Mouse (Mus musculus): ENCODE data around the gene Scnn1g. TPM values are rescaled to one million over a fixed set of nuclear protein-coding genes. Genes with fewer than 3 reads are reported as not detected.

Scnn1g gene
- polyA plus RNA-seq, 1 experiment from 2014 or later = 0.47 TPM

- H3K4me3 ChIP-seq = no peak overlapping the region
- H3K4me1 ChIP-seq = peaks cover 4% of the 10 kb centered on the region; the same call in 1 of the 2 replicates
- H3K9ac ChIP-seq = no peak overlapping the region
- H3K36me3 ChIP-seq = no peaks in the 10 kb centered on the region
- ATAC-seq (ENCODE audit: insufficient number of reproducible peaks, insufficient read depth, low FRiP score, low TSS enrichment) = no peak
- no peaks in the 10 kb centered on the region for H3K9me3 ChIP-seq
- H3K4me2 ChIP-seq (replicated peaks) = no peak overlapping the region
- H3K27me3 ChIP-seq = no peaks in the 10 kb centered on the region
- no peak overlapping the region for H3K27ac ChIP-seq
Measured at GRCm38 (mm10) chr7:121779409-121779808, 45.1 kb downstream of the Scnn1g start.

DNA sequence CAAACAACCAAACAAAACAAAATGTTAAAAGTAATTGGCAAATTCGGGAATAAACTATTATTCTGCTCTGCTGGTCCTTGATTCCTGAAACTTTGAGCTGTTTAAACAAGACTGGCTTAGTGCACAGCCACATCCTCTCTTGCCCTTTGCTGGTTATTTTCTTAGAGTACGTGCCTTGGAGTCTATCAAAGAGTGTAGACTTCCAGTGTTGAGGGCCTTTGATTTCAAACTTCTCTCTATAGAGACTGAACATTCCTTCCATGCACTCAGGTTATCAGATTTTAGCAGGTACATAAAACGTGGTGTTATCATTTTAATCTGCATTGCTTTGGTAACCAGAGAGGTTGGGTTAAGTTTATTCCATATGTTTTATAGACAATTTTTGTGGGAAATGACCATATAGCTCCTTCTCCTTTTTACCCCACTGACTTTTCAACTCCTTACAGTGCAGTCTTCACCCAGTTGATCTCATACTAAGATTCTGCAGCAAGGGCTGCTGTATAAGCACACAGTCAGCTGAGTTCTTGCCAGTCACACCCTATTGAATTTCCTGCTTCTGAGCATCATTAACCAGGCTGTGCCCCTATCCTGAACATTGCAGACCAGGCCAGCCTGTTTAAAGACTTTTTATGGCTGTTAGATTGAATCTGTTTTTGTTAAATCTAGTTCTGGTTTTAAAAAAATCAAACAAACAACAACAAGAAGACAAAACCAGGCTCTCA, 48.1 kb downstream of the Scnn1g start:
- no peaks in the 10 kb centered on the region for H3K36me3 ChIP-seq
- no peak overlapping the region for H3K27ac ChIP-seq
- H3K4me2 ChIP-seq (replicated peaks) = no peak overlapping the region
- no peaks in the 10 kb centered on the region for H3K4me1 ChIP-seq
- no peaks in the 10 kb centered on the region for H3K9me3 ChIP-seq
- H3K9ac ChIP-seq = no peak overlapping the region
- no peaks in the 10 kb centered on the region for H3K27me3 ChIP-seq
- no peak for ATAC-seq (ENCODE audit: insufficient number of reproducible peaks, insufficient read depth, low FRiP score, low TSS enrichment)
- WGBS = 61% methylated on average over 3 of the region's 3 CpGs
- H3K4me3 ChIP-seq = no peak overlapping the region

GRCm38 (mm10) chr7:121785651-121786228, 51.5 kb downstream of the Scnn1g start:
- Histone ChIP-seq H3K4me2 (replicated peaks) (no peak overlapping the region), H3K36me3 (no peaks in the 10 kb centered on the region), H3K9ac (no peak overlapping the region), H3K27ac (no peak overlapping the region), H3K9me3 (no peaks in the 10 kb centered on the region), H3K27me3 (no peaks in the 10 kb centered on the region), H3K4me3 (no peak overlapping the region), H3K4me1 (no peaks in the 10 kb centered on the region)
- WGBS = 60% methylated on average over 8 of the region's 8 CpGs
- ATAC-seq (ENCODE audit: insufficient number of reproducible peaks, insufficient read depth, low FRiP score, low TSS enrichment) = no peak

- no peak for ATAC-seq (ENCODE audit: insufficient number of reproducible peaks, insufficient read depth, low FRiP score, low TSS enrichment)
- Histone ChIP-seq H3K27ac (no peak overlapping the region), H3K36me3 (no peaks in the 10 kb centered on the region), H3K4me1 (no peaks in the 10 kb centered on the region), H3K4me2 (replicated peaks) (no peak overlapping the region), H3K9ac (no peak overlapping the region), H3K27me3 (no peaks in the 10 kb centered on the region), H3K4me3 (no peak overlapping the region), H3K9me3 (no peaks in the 10 kb centered on the region)
- 79% methylated on average over 9 of the region's 9 CpGs for WGBS
Measured at GRCm38 (mm10) chr7:121797781-121798180, 63.5 kb downstream of the Scnn1g start.

GRCm38 (mm10) chr7:121802471-121802870, 68.2 kb downstream of the Scnn1g start:
- no peak for ATAC-seq (ENCODE audit: insufficient number of reproducible peaks, insufficient read depth, low FRiP score, low TSS enrichment)
- 72% methylated on average over 2 of the region's 2 CpGs for WGBS
- H3K9me3 ChIP-seq = no peaks in the 10 kb centered on the region
- H3K27ac ChIP-seq = no peak overlapping the region
- H3K27me3 ChIP-seq = no peaks in the 10 kb centered on the region
- H3K4me2 ChIP-seq (replicated peaks) = no peak overlapping the region
- no peak overlapping the region for H3K9ac ChIP-seq
- H3K4me1 ChIP-seq = no peaks in the 10 kb centered on the region
- no peak overlapping the region for H3K4me3 ChIP-seq
- H3K36me3 ChIP-seq = no peaks in the 10 kb centered on the region

GRCm38 (mm10) chr7:121803011-121803410, 68.7 kb downstream of the Scnn1g start:
- H3K4me3 ChIP-seq = no peak overlapping the region
- no peaks in the 10 kb centered on the region for H3K36me3 ChIP-seq
- ATAC-seq (ENCODE audit: insufficient number of reproducible peaks, insufficient read depth, low FRiP score, low TSS enrichment) = no peak
- no peak overlapping the region for H3K4me2 ChIP-seq (replicated peaks)
- H3K27me3 ChIP-seq = no peaks in the 10 kb centered on the region
- H3K9ac ChIP-seq = no peak overlapping the region
- no peak overlapping the region for H3K27ac ChIP-seq
- no peaks in the 10 kb centered on the region for H3K4me1 ChIP-seq
- WGBS = 87% methylated on average over 4 of the region's 4 CpGs
- H3K9me3 ChIP-seq = no peaks in the 10 kb centered on the region

- no peak overlapping the region for H3K27ac ChIP-seq
- H3K9me3 ChIP-seq = no peaks in the 10 kb centered on the region
- no peaks in the 10 kb centered on the region for H3K4me1 ChIP-seq
- H3K36me3 ChIP-seq = no peaks in the 10 kb centered on the region
- no peak for ATAC-seq (ENCODE audit: insufficient number of reproducible peaks, insufficient read depth, low FRiP score, low TSS enrichment)
- H3K27me3 ChIP-seq = no peaks in the 10 kb centered on the region
- no peak overlapping the region for H3K4me3 ChIP-seq
- no peak overlapping the region for H3K4me2 ChIP-seq (replicated peaks)
- 84% methylated on average over 3 of the region's 3 CpGs for WGBS
- no peak overlapping the region for H3K9ac ChIP-seq
Measured at GRCm38 (mm10) chr7:121805811-121806496, 71.7 kb downstream of the Scnn1g start.

GRCm38 (mm10) chr7:121807726-121808580, 73.7 kb downstream of the Scnn1g start:
- H3K4me2 ChIP-seq (replicated peaks) = no peak overlapping the region
- 74% methylated on average over 15 of the region's 15 CpGs for WGBS
- no peaks in the 10 kb centered on the region for H3K27me3 ChIP-seq
- no peak overlapping the region for H3K27ac ChIP-seq
- H3K36me3 ChIP-seq = no peaks in the 10 kb centered on the region
- H3K4me3 ChIP-seq = no peak overlapping the region
- ATAC-seq (ENCODE audit: insufficient number of reproducible peaks, insufficient read depth, low FRiP score, low TSS enrichment) = no peak
- H3K4me1 ChIP-seq = no peaks in the 10 kb centered on the region
- no peaks in the 10 kb centered on the region for H3K9me3 ChIP-seq
- no peak overlapping the region for H3K9ac ChIP-seq

Other genes with a start within 250 kb of the Scnn1g start
- gene Usp31, start 27.2 kb upstream of the Scnn1g start, polyA plus RNA-seq (2016; fragmentation: Nextera tagmentation; extraction: Ambion mirVana) = 2.3 and 2.9 TPM in 2 replicates
- 0.23 TPM in 2 replicates for gene Scnn1b, start 130.6 kb downstream of the Scnn1g start, polyA plus RNA-seq (2016; fragmentation: Nextera tagmentation; extraction: Ambion mirVana)
- 23.5 and 24.4 TPM in 2 replicates for gene Cog7, start 247.2 kb downstream of the Scnn1g start, polyA plus RNA-seq (2016; fragmentation: Nextera tagmentation; extraction: Ambion mirVana)

All from embryonic facial prominence, embryonic 12.5 days (tissue).